Mouse (Mus musculus): Measurements from ENCODE around the gene Trim37.
A peak's percentile ranks its signal among the peaks of the same experiment; 100 is the strongest.
"Not testable (repeated sequence)": the region's sequence is repeated elsewhere in the genome, so short reads cannot be mapped to it uniquely, and the experiment has no call there.

Trim37 gene

DNA sequence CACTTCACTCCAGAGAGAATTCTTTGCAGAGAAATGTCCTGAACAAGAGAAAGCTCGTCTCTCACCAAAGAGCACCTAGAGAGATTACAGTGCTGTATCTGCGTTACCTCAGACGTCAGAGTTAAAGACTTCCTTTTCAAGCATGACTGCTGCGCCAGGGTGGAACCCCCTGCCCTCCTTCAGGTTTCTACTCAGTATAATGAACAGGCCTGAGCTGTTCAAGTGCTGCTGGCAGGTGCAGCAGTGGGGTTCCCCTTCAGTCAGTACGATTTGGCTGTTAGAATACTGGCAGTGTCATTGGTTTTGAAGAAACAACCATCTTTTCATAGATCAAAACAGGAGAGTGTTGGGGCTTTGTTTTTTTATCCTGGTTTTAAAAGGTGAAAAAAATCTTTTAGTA is 100.2 kb downstream of the Trim37 start:
- DNase-seq (ENCODE audit: low read depth, low spot score) = no peak

DNA sequence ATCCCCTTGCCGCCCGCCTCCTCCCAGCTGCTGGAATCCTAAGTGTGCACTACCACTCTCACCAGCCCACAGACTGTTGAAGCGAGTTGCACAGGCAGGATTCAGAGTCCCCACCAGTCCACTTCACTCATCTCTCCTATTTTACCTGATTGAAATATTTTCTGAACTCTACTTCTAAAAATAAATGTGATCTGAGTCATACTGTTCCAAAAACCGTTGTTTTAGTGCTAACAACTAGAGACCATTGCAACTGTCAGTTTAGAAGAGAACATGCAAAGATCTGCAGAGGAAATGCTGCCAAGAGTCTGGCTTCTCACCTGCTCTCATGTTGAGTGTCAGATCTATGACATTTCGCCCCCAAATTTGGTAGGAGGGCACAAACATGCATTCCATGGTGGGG is 106.5 kb downstream of the Trim37 start:
- no peak for DNase-seq (ENCODE audit: low read depth, low spot score)

DNA sequence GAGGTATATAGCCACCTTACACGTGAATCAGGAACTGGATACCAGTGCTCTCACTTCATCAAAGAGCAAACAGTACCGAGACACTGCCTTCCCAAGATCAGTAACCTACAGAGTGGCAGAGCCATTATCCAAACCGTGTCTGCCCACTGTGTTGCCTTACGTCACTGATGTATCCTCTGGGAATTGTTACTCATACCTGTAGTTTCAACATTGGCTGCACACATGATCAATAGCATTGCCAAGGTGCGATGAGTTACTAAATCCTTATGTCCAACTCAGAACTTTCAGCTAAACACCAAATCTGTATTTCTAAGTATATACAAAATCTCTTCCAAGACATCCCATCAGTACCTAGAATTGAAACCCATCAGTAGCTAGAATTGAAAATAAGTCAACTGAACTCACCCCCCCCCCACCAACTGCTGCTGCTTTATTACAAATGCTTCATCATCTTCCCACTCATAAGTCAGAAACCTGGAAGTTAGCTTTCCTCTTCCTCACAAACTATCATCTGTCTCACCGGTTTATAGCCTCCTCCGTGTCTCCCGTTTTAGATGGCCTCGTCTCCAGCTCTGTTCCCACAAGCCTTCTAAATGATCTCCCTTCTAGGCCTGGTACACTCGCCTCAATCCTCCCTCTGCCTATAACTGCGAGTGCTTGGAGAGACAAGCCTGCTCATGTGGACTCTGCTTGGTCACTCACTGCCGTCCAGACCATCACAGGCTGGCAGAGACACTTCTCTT is 108.0 kb downstream of the Trim37 start:
- DNase-seq (ENCODE audit: low read depth, low spot score) = no peak

DNA sequence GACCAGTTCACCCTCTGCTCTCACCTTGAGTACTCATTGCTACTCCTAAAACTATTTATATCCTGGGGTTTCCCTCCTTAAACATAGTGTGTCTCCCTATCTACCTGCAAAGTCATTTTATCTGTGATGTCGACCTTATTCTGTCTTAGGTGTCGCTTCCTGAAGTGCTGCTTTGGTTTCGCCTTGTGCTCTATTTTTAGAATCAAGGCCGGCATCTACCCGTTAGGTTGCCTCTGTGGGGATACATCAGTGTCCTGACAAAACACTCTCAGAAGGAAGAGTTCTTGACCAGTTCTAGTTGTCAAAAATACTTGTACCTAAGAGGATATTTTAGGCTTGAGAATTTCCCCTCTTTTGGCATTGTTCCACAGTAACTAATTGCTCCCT is 108.6 kb downstream of the Trim37 start:
- DNase-seq (ENCODE audit: low read depth, low spot score) = no peak

DNA sequence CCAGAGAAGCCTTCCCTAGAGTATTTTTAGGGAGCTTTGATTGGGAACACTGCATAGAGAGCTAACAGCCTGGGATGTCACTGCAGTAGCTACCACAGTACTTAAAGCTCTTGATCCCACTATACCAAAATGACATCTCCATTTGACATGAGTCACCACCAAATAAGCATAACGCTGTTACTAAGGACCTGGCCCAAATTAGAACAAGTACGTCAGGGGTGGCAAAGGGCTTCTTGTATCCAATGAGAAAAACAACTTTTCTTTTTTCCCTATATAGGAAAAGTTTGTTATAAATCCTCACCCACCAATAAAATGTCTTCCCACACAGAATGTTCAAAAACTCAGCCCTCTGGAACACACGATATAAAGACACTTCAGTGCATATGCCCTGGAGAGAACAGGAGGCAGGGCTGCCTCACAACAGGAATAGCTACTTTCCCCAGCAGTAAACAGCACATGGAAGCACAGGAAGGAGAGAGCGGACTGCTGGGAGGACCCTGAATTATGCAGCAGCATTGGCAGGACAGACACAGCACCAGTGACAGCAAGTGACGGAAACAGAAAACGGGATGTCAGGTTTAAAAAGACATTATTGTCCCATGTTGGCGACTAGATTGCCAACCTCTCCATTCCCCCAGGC is 112.1 kb downstream of the Trim37 start:
- DNase-seq (ENCODE audit: low read depth, low spot score) = no peak

DNA sequence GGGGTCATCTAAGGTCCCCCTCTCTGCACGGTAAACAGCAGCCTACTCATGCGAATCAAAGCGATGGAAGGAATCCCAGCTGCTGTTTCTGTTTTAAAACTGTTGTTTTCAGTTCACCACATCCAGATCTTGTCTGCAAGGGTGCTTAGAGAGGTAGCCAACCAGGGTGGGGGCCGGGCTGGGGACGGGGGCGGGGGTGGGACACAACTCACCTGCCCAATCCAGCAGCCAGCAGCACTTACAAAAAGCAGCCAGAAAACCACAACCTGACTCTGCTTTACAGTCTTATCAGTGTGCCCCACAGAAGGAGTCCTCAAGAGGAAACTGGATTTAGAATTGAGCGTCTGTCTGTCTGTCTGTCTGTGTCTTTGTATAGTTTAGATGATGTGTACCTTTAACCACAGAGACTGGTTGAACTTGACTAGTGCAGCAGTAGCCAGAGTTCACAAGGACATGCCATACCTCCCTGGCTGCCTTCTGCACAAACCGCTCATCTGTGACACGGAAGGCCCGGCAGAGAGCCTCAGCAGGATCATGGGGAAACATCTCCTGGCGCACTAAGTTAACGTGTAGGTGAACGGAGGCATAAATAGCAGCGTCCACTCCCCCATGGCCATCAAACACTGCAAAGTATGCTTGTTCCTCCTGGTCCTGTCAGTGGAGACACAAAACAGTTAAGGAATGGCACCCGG is 113.4 kb downstream of the Trim37 start:
- no peak for DNase-seq (ENCODE audit: low read depth, low spot score)

DNA sequence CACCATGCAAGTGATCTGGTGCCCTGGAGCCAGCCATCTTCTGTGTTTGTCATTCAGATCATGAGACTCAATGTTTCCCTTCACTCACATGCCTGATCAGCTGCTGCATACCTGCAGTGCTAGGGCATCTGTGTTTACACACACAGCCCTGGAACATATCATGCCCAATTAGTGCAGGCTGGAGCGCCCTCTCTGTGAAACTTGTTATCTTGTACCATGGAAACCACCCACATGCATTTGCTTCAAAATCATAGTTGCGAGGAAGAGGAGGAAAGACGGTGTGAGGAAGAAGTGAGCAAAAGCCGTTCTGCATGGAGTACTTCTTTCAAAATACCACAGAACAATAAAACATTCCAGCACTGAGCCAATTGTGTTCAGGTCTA is 113.9 kb downstream of the Trim37 start:
- DNase-seq (ENCODE audit: low read depth, low spot score) = no peak

DNA sequence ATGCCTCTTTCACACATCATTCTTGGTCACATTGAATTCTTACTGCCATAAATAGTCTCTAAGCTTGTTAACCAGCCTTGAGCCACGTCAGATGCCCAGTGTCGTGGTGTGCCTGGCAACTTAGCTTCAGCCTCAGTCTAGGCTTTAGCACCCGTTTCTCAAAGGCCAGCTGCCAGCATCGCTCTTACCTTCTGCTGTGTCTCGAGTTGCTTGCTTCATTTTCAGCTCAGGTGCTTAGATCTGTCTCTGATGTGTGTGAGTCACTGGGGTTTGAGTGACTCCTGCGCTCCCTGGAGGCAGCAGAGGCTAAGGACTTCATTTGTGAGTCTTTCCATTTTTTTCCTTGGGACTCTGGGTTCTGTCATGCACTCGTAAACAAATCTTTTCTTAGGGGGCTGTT is 114.4 kb downstream of the Trim37 start:
- DNase-seq (ENCODE audit: low read depth, low spot score) = no peak

DNA sequence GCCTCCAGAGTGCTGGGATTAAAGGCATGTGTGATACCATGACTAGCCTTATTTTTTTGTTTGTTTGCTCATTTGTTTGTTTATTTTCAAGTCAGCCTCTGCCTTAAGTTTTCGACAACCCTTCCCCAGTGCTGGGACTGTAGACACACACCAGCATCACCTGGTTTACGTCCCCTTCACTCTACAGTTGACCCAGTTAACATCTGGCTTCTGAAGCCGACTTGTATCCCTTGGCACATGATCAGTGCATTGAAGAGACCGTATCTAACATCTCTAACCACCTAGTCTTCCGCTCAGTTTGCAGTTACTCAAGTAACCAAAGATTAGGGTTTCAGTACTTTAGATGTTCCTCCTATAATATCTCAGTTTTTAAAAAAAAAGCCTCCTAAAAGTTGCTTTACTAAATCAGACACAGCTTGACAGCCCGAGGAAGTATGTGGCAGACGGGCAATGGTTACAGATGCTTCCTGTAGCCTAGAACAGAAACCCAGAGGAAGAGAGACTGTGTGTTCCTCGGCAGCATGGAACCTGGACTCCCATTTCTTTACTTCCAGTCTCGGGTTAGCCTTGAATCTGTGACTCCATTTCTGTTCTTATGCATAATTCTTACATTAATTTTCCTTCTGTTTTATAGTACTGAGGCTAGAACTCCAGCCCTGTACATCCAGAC is 118.4 kb downstream of the Trim37 start:
- DNase-seq (ENCODE audit: low read depth, low spot score) = no peak

DNA sequence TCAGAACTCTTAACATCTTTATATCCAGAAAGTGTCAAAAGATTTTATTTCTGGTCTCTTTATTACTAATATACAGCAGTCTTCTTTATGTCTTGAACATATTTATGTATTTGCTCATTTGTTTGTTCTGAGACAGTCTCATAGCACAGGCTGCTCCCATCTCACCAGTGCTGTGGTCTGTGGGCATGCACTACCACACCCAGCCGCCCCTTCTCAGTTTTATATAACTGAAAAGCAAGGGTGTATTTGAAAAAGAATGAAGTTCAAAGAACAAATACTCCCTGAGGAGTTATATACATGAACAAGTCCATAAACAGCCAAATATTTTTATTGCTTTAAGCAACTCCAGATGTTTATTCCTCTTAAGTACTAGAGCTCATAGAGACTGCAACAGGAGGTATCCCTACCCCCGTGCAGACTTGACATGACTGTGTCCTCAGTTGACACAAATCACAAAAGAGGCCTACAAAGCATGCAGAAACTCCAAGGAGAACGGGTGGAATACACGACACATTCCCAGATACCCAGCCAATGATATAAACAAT is 119.3 kb downstream of the Trim37 start:
- DNase-seq (ENCODE audit: low read depth, low spot score) = no peak

DNA sequence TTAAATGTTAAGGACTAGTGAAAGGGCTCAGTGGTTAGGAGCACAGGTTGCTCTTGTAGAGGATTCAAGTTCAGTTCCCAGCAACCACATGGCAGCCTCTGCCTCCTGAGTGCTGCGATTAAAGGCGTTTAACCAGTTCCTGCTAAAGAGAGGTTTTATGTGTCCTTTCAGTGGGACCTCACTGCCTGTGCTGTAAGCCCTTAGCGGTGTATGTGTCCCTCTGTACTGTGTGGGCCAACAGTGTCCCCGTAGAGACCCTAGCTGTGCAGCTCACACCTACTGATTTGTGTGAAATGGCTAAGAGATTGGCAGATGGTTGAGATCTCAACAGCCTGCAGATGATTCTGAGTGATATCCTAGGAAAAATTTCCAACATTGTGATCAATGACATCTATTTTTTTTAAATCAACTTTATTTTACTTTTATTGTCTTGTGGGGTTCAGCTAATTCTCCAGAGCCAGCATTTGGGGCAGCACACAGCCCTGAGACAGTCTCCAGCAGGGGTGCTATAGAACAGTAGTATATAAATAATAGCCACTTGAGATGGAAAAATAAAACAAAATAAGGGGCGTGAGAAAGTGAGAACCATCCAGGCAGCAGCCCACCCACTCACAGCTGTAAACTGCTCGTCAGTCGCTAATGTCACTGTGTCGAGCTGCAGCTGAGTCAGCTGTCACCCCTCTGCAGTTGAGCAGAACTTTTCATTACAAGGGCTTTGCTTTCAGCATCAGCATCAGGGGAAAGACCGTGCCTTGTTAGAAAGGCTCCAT is 120.0 kb downstream of the Trim37 start:
- no peak for DNase-seq (ENCODE audit: low read depth, low spot score)

DNA sequence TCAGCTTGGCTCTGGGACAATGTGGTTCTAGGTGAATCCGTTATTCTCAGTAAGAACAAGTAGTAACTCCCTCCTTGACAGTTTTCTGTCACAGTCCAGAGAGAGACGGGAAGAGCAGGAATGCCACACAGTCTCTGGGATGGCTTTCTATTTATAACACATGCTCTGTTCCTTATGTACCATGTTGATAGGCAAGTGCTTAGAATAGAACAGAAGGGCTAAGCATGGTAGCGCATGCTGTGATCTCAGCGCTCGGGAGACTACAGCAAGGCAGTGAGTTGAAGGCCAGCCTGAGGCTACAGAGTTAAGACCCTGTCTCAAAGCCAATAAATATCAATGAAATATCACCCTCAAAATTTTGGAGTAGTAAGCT is 120.6 kb downstream of the Trim37 start:
- no peak for DNase-seq (ENCODE audit: low read depth, low spot score)

DNA sequence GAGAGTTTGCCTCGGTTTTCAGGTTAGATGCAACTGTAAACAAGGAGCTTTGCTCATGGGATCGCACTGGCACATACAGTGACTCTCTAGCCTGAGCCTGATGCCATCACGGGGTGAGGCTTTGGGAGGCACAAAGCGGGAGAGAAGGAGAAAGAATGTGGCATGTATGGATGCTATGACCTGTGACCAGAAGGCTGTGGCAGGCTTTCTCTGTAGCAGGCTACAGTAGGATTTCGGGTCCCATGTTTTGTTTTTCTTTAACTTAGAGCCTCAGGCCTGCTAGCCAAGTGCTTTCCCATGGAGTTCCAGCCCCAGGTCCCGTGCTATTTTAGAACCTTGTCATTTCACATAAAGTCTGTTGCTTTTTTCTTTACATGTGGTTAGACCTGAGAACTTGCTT is 123.3 kb downstream of the Trim37 start:
- no peak for DNase-seq (ENCODE audit: low read depth, low spot score)

DNA sequence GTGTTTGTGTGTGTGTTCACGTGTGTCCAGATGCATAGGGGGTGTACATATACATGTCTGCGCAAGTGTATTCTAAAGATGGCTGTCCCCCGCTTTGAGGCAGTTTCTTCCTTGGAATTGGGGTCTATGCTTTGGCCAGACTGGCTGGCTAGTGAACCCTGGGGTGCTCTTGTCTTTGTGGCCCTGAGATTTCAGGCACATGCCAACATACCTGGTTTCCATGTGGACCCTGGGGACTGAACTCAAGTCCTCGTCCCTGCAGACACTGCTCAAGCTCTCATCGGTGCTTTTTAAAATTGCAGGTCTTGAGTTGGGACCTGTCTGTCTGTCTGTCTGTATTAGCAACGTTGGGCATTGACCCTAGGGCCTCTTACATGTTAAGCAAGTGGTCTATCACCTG is 126.4 kb downstream of the Trim37 start:
- DNase-seq (ENCODE audit: low read depth, low spot score) = no peak

DNA sequence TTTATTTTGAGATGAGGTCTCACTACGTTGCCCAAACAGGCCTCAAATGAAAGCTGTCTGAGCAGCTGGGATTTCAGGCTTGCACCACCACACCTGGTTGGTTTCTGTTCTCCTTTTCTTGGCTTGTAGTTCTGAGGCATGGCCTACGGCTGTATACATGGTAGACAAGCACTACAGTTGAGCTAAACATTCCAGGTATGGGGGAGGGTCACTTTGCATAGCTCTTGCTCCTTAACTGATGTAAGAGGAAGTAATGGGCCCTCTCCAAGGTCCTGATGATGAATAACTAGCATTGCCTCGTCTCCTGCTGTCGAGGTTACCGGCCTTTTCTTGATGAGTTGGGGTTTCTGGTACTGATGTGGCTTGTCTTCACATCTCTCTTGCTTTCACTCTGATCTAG is 127.3 kb downstream of the Trim37 start:
- peak; percentile 47 for DNase-seq (ENCODE audit: low read depth, low spot score)

DNA sequence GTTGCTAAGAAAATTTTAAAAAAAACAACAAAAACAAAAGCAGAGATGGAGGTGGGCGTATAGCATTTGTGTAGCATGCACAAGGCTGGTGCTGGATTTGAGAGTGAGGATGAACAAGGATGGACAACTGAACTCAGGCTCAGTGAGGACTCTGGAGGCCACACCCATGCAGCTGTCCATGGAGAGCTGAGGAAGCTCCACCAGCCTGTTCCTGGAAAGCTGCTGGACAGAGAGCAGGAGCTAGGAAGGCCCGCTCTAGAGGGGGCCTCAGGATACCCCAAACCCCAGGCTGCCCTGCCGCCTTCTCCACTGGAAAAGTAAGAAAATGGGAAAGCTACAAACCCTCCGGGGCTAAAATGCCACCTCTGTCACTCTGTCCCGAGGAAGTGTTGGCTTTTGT is 130.4 kb downstream of the Trim37 start:
- no peak for DNase-seq (ENCODE audit: low read depth, low spot score)

DNA sequence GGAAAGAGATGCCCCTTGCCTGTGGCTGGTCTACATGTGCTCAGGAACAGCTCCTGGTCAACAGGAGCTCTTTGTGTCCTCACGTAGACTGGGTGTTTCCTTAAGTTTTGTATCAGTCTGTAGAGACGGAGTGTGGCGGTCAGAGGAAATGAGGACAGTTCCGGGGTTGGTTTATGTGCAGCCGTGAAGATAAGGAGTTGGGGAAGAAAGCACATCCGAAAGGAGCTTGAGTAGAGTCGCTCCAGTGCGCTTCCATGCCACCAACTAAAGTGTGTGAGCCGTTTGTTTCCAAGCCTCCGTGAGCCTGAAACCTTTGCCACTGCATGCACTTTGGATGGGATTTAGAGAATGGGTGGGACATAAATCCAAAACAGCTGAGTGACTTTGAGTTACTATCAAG is 132.9 kb downstream of the Trim37 start:
- no peak for DNase-seq (ENCODE audit: low read depth, low spot score)

DNA sequence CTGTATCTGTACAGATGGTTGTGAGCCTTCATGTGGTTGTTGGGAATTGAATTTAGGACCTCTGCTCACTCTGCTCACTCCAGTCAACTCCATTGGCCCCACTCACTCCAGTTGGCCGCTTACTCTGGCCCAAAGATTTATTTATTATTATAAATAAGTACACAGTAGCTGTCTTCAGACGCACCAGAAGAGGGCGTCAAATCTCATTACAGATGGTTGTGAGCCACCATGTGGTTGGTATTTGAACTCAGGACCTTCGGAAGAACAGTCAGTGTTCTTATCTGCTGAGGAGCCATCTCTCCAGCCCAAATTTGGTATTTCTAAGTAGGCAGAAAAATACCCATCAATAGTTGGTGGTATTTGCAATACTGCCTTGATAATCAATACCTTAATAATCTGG is 134.8 kb downstream of the Trim37 start:
- DNase-seq (ENCODE audit: low read depth, low spot score) = not testable (repeated sequence)

DNA sequence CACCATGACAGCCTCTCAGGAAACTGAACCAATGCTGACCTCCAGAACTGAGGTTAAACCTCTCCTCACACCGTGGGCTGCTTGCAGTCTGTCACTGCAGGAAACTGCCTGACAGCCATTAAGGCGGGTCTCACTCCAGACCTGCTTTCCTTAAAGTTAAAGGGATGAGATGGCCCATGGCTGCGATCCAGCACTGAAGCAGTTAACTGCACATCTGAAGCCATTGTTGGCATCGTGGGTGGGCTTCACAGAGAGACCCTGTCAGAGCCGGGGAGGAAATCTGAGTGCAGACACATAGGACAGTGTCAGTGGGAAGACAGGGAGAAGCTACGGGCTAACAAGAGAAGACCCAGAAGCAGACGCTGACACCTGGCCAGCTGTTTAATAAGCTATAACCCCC is 137.1 kb downstream of the Trim37 start:
- DNase-seq (ENCODE audit: low read depth, low spot score) = no peak

DNA sequence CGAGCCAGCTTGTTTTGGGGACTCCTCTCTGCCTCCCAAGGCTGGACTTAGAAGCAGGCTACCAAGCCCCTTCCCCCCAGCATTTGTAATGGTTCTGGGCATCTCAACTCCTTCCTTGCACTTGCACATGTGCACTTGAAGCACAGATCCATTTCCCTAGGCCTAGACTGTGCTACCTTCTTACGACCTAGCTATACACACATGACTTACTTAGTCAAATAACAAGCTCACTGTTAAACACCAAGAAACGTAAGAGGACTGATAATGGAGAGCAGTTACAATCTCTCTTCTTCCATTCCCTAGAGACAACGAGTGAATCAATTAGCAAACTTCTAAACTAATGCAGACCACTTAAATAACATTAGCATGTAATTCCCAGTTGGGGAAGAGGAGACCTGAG is 139.4 kb downstream of the Trim37 start:
- DNase-seq (ENCODE audit: low read depth, low spot score) = no peak

DNA sequence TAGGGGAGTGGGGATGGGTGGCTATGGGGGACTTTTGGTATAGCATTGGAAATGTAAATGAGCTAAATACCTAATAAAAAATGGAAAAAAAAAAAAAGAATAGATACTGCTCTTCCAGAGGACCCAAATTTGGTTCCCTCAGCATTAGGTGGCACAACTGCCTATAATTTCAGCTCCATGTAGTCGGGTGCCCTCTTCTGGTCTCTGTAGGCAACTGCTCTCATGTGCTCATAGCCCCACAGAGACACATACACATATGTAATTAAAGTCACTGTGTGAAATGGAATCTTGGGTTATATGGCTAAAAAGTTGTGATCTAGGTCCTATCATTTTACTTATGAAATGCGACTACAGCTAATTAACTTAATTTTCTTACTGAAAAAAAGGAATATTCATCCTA is 141.9 kb downstream of the Trim37 start:
- peak; percentile 16 for DNase-seq (ENCODE audit: low read depth, low spot score)

All from WW6 (cell line).